Mouse (Mus musculus) liver, adult 2 months (tissue): ENCODE measurements at regions not wholly inside any gene's neighbourhood (a gene's known extent, or its start where the extent isn't known, plus 50 kb on each side); places are given as distances from the start of the nearest gene placed in this dataset.

Source experiments
- CTCF ChIP-seq: fragments of 200-500 bp; IDR thresholded peaks from 2 replicates; pipeline ENCODE4 v1.5.1; 2011; ENCODE audit warnings: low read depth, low read length, control low read depth
- POLR2A ChIP-seq: fragments of 200-500 bp; IDR thresholded peaks from 2 replicates; pipeline ENCODE4 v1.6.1; 2011; ENCODE audit warnings: low read length, control low read depth; ENCODE audit not compliant: insufficient read depth; ENCODE audit errors: extremely low read depth

DNA sequence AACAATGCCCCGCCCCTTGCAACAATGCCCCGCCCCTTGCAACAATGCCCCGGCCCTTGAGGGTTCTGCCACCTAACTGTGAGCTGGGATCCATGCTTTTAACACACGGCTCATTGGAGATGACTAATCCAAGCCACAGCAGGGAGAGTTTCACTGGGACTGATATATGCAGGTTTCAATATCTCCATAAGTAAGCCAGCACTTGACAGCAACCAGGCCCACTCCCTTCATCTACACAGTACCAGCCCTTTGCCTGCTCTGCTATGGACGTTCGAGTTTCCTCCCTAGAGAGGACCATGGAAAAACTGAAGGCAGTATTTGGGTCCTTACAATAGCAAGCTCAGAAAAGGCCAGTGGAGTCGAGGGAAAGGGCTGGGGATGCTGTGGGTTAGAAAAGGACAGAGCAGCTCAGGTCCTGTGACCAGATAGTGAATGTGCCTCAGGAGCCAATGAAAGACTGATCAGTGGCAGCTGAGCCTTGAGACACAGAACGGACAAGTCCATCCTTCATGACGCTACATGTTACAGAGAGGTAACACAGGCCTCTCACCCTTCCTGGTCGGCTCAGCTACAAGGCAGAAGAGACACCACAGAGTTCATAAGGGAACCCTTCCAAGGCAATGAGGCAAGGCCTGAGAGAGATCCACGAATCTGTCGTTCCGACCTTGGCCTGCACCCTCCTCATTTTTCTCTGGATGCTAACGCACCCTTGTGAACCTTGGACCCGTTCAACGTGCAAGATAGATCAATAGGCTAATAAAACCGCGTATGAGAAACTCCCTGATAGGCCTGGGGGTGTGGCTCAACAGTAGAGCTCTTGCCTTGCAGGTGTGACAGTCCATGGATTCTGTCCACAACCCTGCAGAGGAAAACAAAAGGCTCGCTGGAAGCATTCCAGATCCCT, 114.5 kb downstream of the Sp3 start:
- no peak for TF ChIP-seq CTCF
- no peak for TF ChIP-seq POLR2A
